Mouse (Mus musculus) liver, embryonic 16.5 days (tissue): ENCODE measurements at regions not wholly inside any gene's neighbourhood (a gene's known extent, or its start where the extent isn't known, plus 50 kb on each side); places are given as distances from the start of the nearest gene placed in this dataset.

Experiments
- ATAC-seq: fragments of 200-750 bp; cut with Nextera tagmentation; 2 replicates; pipeline ENCODE4 v1.8.0; 2017; ENCODE audit warnings: low read depth, mild to moderate bottlenecking, moderate number of reproducible peaks, moderate library complexity
- H3K27ac ChIP-seq: fragments of 300-500 bp; sonication (generic); 2 replicates; pipeline ENCODE4 v1.5.1; 2014; ENCODE audit warnings: mild to moderate bottlenecking, low read length
- H3K27me3 ChIP-seq: fragments of 300-500 bp; sonication (generic); 2 replicates; pipeline ENCODE4 v1.6.1; 2014; ENCODE audit warnings: low read depth, low read length, mixed read lengths; ENCODE audit not compliant: control insufficient read depth, insufficient read depth
- H3K36me3 ChIP-seq: fragments of 300-500 bp; sonication (generic); 2 replicates; pipeline ENCODE4 v1.6.1; 2014; ENCODE audit warnings: mild to moderate bottlenecking; ENCODE audit not compliant: control insufficient read depth, insufficient read depth
- H3K4me1 ChIP-seq: fragments of 300-500 bp; sonication (generic); 2 replicates; pipeline ENCODE4 v1.6.1; 2014; ENCODE audit warnings: low read depth, low read length, mixed read lengths; ENCODE audit not compliant: control insufficient read depth
- H3K4me2 ChIP-seq: fragments of 300-500 bp; sonication (generic); 2 replicates; pipeline ENCODE4 v1.6.1; 2014; ENCODE audit warnings: low read depth, low read length, mixed read lengths
- H3K4me3 ChIP-seq: fragments of 300-500 bp; sonication (generic); 2 replicates; pipeline ENCODE4 v1.5.1; 2014; ENCODE audit warnings: low read depth, mild to moderate bottlenecking, low read length
- H3K9ac ChIP-seq: fragments of 300-500 bp; sonication (generic); 2 replicates; pipeline ENCODE4 v1.6.1; 2014; ENCODE audit warnings: low read depth, low read length
- H3K9me3 ChIP-seq: fragments of 300-500 bp; sonication (generic); replicated peaks from 2 replicates; pipeline ENCODE4 v1.6.1; 2016; ENCODE audit warnings: low read length; ENCODE audit not compliant: control insufficient read depth
- WGBS: fragments of 180-500 bp; shearing (Covaris S2); extraction: QIAGEN DNeasy Blood & Tissue Kit; methylation state at CpG from one replicate; pipeline ENCODE4 v1.1.7; 2014; ENCODE audit not compliant: insufficient replicate concordance; 5-methylcytosine and 5-hydroxymethylcytosine counted together

DNA sequence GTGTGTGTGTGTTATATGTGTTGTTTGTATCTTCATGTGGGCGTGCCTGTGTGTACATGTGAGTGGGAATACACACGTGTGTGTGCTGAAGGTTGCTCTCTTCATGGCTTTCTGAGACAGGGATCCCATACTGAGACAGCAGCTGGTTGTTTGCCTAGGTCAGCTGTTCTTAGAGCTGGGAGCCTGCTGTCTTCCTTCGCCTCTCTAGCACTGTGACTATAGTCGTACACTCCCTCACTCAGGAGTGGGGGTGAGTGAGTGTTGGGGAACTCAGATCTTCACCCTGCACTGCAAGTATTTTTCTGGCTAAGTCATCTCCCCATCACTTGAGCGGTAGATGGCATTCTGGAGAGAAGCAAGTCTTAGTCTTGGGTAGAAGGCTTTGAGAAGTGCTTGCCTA lies 191.6 kb upstream of the Gm9833 start:
- H3K27me3 ChIP-seq: no peaks in the 10 kb centered on the region
- WGBS: 58% methylated on average over 5 of the region's 5 CpGs
- H3K4me2 ChIP-seq: no peak overlapping the region
- no peaks in the 10 kb centered on the region for H3K9me3 ChIP-seq
- H3K36me3 ChIP-seq: no peaks in the 10 kb centered on the region
- no peak overlapping the region for H3K27ac ChIP-seq
- ATAC-seq: no peak
- H3K4me1 ChIP-seq: no peaks in the 10 kb centered on the region
- no peak overlapping the region for H3K9ac ChIP-seq
- no peak overlapping the region for H3K4me3 ChIP-seq

GRCm38 (mm10) chr3:9901663-9902062 lies 186.2 kb upstream of the Gm9833 start:
- no peak for ATAC-seq
- WGBS: 34% methylated on average over 5 of the region's 5 CpGs
- H3K27ac ChIP-seq: no peak overlapping the region
- no peak overlapping the region for H3K4me3 ChIP-seq
- H3K4me1 ChIP-seq: no peaks in the 10 kb centered on the region
- H3K36me3 ChIP-seq: no peaks in the 10 kb centered on the region
- no peak overlapping the region for H3K4me2 ChIP-seq
- no peaks in the 10 kb centered on the region for H3K27me3 ChIP-seq
- no peaks in the 10 kb centered on the region for H3K9me3 ChIP-seq
- no peak overlapping the region for H3K9ac ChIP-seq

- H3K9me3 ChIP-seq: no peaks in the 10 kb centered on the region
- no peak overlapping the region for H3K9ac ChIP-seq
- ATAC-seq: no peak
- no peak overlapping the region for H3K4me3 ChIP-seq
- no peaks in the 10 kb centered on the region for H3K4me1 ChIP-seq
- 50% methylated on average over 1 of the region's 1 CpGs for WGBS
- no peak overlapping the region for H3K4me2 ChIP-seq
- no peak overlapping the region for H3K27ac ChIP-seq
- H3K36me3 ChIP-seq: no peaks in the 10 kb centered on the region
- H3K27me3 ChIP-seq: no peaks in the 10 kb centered on the region
Observed at GRCm38 (mm10) chr3:9913357-9913756, 174.6 kb upstream of the Gm9833 start.

- H3K4me2 ChIP-seq: no peak overlapping the region
- 44% methylated on average over 7 of the region's 7 CpGs for WGBS
- no peaks in the 10 kb centered on the region for H3K9me3 ChIP-seq
- no peak overlapping the region for H3K4me3 ChIP-seq
- no peak overlapping the region for H3K27ac ChIP-seq
- H3K4me1 ChIP-seq: no peaks in the 10 kb centered on the region
- ATAC-seq: no peak
- no peaks in the 10 kb centered on the region for H3K27me3 ChIP-seq
- no peaks in the 10 kb centered on the region for H3K36me3 ChIP-seq
- H3K9ac ChIP-seq: no peak overlapping the region
Observed at GRCm38 (mm10) chr3:9916538-9917106, 171.3 kb upstream of the Gm9833 start.

- no peaks in the 10 kb centered on the region for H3K4me1 ChIP-seq
- H3K4me2 ChIP-seq: no peak overlapping the region
- H3K9ac ChIP-seq: no peak overlapping the region
- WGBS: 60% methylated on average over 3 of the region's 3 CpGs
- no peaks in the 10 kb centered on the region for H3K9me3 ChIP-seq
- no peak for ATAC-seq
- H3K4me3 ChIP-seq: no peak overlapping the region
- H3K36me3 ChIP-seq: no peaks in the 10 kb centered on the region
- H3K27ac ChIP-seq: no peak overlapping the region
- H3K27me3 ChIP-seq: no peaks in the 10 kb centered on the region
Observed at GRCm38 (mm10) chr3:9920331-9920730, 167.6 kb upstream of the Gm9833 start.

DNA sequence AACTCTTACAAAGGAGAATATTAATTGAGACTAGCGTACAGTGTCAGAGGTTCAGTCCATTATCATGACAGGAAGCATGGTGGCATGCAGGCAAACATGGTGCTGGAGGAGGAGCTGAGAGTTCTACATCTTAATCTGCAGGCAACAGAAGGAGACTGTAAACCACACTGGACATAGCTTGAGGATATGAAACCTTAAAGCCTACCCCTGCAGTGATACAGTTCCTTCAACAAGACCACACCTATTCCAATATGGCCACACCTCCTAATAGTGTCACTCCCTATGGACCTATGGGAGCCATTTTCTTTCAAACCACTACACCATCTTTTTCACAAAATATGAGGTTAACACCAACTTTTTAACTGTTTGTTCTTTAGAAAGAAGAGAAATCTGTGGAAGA lies 166.2 kb upstream of the Gm9833 start:
- Histone ChIP-seq H3K9ac (no peak overlapping the region), H3K4me1 (no peaks in the 10 kb centered on the region), H3K27me3 (no peaks in the 10 kb centered on the region), H3K4me3 (no peak overlapping the region), H3K9me3 (no peaks in the 10 kb centered on the region), H3K4me2 (no peak overlapping the region), H3K36me3 (no peaks in the 10 kb centered on the region), H3K27ac (no peak overlapping the region)
- 30% methylated on average over 1 of the region's 1 CpGs for WGBS
- ATAC-seq: no peak

- Histone ChIP-seq H3K36me3 (no peaks in the 10 kb centered on the region), H3K27ac (no peak overlapping the region), H3K9ac (no peak overlapping the region), H3K4me1 (no peaks in the 10 kb centered on the region), H3K4me3 (no peak overlapping the region), H3K4me2 (no peak overlapping the region), H3K27me3 (no peaks in the 10 kb centered on the region), H3K9me3 (no peaks in the 10 kb centered on the region)
- 66% methylated on average over 10 of the region's 10 CpGs for whole genome bisulfite sequencing
- no peak for ATAC-seq
Observed at GRCm38 (mm10) chr3:9922541-9923046, 165.3 kb upstream of the Gm9833 start.

- no peak overlapping the region for H3K4me3 ChIP-seq
- no peaks in the 10 kb centered on the region for H3K27me3 ChIP-seq
- no peaks in the 10 kb centered on the region for H3K9me3 ChIP-seq
- H3K27ac ChIP-seq: no peak overlapping the region
- H3K9ac ChIP-seq: no peak overlapping the region
- no peaks in the 10 kb centered on the region for H3K4me1 ChIP-seq
- no peaks in the 10 kb centered on the region for H3K36me3 ChIP-seq
- no peak for ATAC-seq
- 22% methylated on average over 1 of the region's 1 CpGs for WGBS
- H3K4me2 ChIP-seq: no peak overlapping the region
Observed at GRCm38 (mm10) chr3:9924630-9925029, 163.3 kb upstream of the Gm9833 start.

DNA sequence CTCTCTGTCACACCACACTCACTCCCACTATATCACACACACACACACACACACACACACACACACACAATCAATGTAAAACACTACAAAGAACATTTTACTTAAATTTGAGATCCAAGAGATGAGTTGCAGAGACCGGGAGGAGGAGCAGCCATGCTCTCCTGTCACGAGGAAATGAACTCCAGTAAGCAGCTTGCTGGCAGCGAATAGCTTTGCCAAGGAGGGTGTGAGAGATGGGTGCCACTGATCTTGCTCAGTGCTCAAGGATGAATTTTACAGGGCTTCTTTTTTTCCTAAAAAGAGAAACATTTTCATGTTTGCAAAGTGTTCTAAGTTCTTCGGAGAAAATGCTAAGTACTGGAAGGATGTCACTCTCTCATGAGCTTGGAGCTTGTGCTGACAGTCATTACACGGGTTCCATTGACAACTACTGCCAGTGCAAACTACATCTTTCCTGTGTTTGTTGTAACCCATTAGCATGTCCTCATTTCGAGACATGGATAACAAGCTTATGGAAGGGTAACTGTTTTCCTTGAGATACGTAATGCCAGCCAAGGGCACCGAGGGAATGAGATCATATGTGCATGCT lies 151.0 kb upstream of the Gm9833 start:
- Histone ChIP-seq H3K4me2 (no peak overlapping the region), H3K4me1 (no peaks in the 10 kb centered on the region), H3K4me3 (no peak overlapping the region), H3K27me3 (no peaks in the 10 kb centered on the region), H3K9ac (no peak overlapping the region), H3K27ac (no peak overlapping the region), H3K36me3 (no peaks in the 10 kb centered on the region), H3K9me3 (no peaks in the 10 kb centered on the region)
- WGBS: 57% methylated on average over 8 of the region's 8 CpGs
- no peak for ATAC-seq
